Mouse (Mus musculus) neural tube, embryonic 13.5 days (tissue): Measurements from ENCODE around the gene Gm21833. TPM values are rescaled to one million over a fixed set of nuclear protein-coding genes. Genes with fewer than 3 reads are reported as not detected.
"Not testable (repeated sequence)": the region's sequence is repeated elsewhere in the genome, so short reads cannot be mapped to it uniquely, and the experiment has no call there.

Experiments
- ATAC-seq: fragments of 200-750 bp; cut with Nextera tagmentation; 2 replicates; pipeline ENCODE4 v1.8.0; 2017; ENCODE audit warnings: low read depth, mild to moderate bottlenecking, moderate TSS enrichment, moderate library complexity
- H3K27ac ChIP-seq: fragments of 300-500 bp; sonication (generic); replicated peaks from 2 replicates; pipeline ENCODE4 v1.5.1; 2015; ENCODE audit warnings: moderate library complexity, mild to moderate bottlenecking, inconsistent platforms
- H3K27me3 ChIP-seq: fragments of 300-500 bp; sonication (generic); 2 replicates; pipeline ENCODE4 v1.6.1; 2015; ENCODE audit warnings: mild to moderate bottlenecking, inconsistent platforms
- H3K36me3 ChIP-seq: fragments of 300-500 bp; sonication (generic); 2 replicates; pipeline ENCODE4 v1.6.1; 2015; ENCODE audit warnings: mild to moderate bottlenecking, inconsistent platforms
- H3K4me1 ChIP-seq: fragments of 300-500 bp; sonication (generic); replicated peaks from 2 replicates; pipeline ENCODE4 v1.6.1; 2015; ENCODE audit warnings: inconsistent platforms
- H3K4me2 ChIP-seq: fragments of 300-500 bp; sonication (generic); 2 replicates; pipeline ENCODE4 v1.6.1; 2015; ENCODE audit warnings: inconsistent platforms, mild to moderate bottlenecking, moderate library complexity
- H3K4me3 ChIP-seq: fragments of 300-500 bp; sonication (generic); 2 replicates; pipeline ENCODE4 v1.5.1; 2015; ENCODE audit warnings: mild to moderate bottlenecking, inconsistent platforms
- H3K9ac ChIP-seq: fragments of 300-500 bp; sonication (generic); 2 replicates; pipeline ENCODE4 v1.6.1; 2015; ENCODE audit warnings: moderate library complexity, mild to moderate bottlenecking, inconsistent platforms
- H3K9me3 ChIP-seq: fragments of 300-500 bp; sonication (generic); 2 replicates; pipeline ENCODE4 v1.6.1; 2016; ENCODE audit warnings: inconsistent platforms
- WGBS: fragments of 180-500 bp; shearing (Covaris S2); methylation state at CpG from one replicate; pipeline ENCODE4 v1.1.7; 2015; 5-methylcytosine and 5-hydroxymethylcytosine counted together
- polyA plus RNA-seq: library from polyadenylated mRNA; unstranded; fragments of >200 nt; fragmentation: Nextera tagmentation; extraction: Ambion mirVana; gene quantifications from 2 replicates; pipeline ENCODE4 v1.2.1, GENCODE M21; 2015

The Gm21833 gene
- polyA plus RNA-seq = not detected in 2 replicates

DNA sequence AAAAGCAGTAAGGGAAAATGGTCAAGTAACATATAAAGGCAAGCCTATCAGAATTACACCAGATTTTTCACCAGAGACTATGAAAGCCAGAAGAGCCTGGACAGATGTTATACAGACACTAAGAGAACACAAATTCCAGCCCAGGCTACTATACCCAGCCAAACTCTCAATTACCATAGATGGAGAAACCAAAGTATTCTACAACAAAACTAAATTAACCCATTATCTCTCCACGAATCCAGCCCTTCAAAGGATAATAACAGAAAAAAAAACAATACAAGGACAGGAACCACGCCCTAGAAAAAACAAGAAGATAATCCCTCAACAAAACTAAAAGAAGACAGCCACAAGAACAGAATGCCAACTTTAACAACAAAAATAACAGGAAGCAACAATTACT, at the start of gene Gm21833:
Gm21833 (plus strand) TSS at position 301 of the 400 bp plus-strand sequence.
- not testable (repeated sequence) for H3K4me3 ChIP-seq, H3K27me3 ChIP-seq, H3K4me1 ChIP-seq, ATAC-seq, H3K9me3 ChIP-seq, H3K36me3 ChIP-seq, H3K9ac ChIP-seq, H3K27ac ChIP-seq, H3K4me2 ChIP-seq
- 92% methylated on average over 2 of the region's 2 CpGs for WGBS

DNA sequence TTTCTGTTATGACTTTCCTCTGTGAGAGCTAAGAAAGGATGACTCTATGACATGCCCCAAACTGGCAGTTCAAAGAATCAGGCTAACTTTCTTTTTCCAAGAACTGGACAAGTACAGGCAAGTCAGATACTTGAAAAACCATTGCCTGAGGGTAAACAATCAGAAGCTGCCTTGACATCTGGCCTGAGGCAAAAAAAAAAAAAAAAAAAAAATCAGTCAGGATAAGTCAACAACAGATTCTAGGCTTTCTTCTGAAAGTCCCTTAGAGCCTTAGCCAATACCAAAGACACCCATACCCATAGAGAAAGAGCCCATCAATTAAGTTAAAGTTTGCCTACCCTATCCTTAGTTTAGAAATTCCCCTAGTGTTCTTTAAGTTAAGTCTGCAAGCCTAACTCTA, 38.7 kb upstream of the Gm21833 start:
- Histone ChIP-seq H3K27ac (no peak overlapping the region), H3K4me1 (no peaks in the 10 kb centered on the region), H3K4me3 (no peak overlapping the region), H3K9me3 (no peaks in the 10 kb centered on the region), H3K4me2 (no peak overlapping the region), H3K36me3 (no peaks in the 10 kb centered on the region), H3K9ac (no peak overlapping the region), H3K27me3 (no peaks in the 10 kb centered on the region)
- no peak for ATAC-seq

GRCm38 (mm10) chr16:82796489-82796888, 31.7 kb upstream of the Gm21833 start:
- no peak overlapping the region for H3K9ac ChIP-seq
- no peak for ATAC-seq
- no peaks in the 10 kb centered on the region for H3K36me3 ChIP-seq
- no peaks in the 10 kb centered on the region for H3K27me3 ChIP-seq
- 88% methylated on average over 4 of the region's 4 CpGs for WGBS
- H3K4me1 ChIP-seq = no peaks in the 10 kb centered on the region
- H3K9me3 ChIP-seq = no peaks in the 10 kb centered on the region
- no peak overlapping the region for H3K27ac ChIP-seq
- H3K4me3 ChIP-seq = no peak overlapping the region
- no peak overlapping the region for H3K4me2 ChIP-seq

DNA sequence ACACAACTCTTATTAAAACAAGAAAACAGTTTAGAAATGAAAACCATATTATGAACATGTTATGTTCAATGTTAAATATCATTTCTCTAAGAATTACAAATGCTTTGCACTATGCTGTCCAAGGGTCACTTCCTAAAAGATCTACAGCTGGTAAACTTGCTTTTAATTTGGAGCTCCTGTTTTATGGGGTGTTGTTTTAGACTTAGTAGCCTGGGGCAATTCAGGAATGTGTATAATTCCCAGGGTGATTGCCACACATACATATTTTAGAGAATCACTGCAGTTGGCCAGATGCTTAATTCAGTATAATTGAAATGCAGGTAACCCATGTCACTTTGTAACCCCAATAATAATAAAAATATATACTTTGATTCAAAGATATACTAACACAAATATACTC, 12.9 kb upstream of the Gm21833 start:
- H3K9ac ChIP-seq = no peak overlapping the region
- H3K9me3 ChIP-seq = no peaks in the 10 kb centered on the region

GRCm38 (mm10) chr16:82816615-82817014, 11.6 kb upstream of the Gm21833 start:
- Histone ChIP-seq H3K36me3 (no peaks in the 10 kb centered on the region), H3K4me1 (no peaks in the 10 kb centered on the region), H3K27ac (no peak overlapping the region), H3K4me2 (no peak overlapping the region), H3K4me3 (no peak overlapping the region), H3K27me3 (no peaks in the 10 kb centered on the region), H3K9me3 (no peaks in the 10 kb centered on the region), H3K9ac (no peak overlapping the region)
- WGBS = 64% methylated on average over 2 of the region's 2 CpGs
- ATAC-seq = no peak

More for the DNA sequence above, 12.9 kb upstream of the Gm21833 start:
- Histone ChIP-seq H3K27me3 (no peaks in the 10 kb centered on the region), H3K36me3 (no peaks in the 10 kb centered on the region), H3K27ac (no peak overlapping the region), H3K4me3 (no peak overlapping the region), H3K4me1 (no peaks in the 10 kb centered on the region), H3K4me2 (no peak overlapping the region)
- ATAC-seq = no peak

- Histone ChIP-seq H3K27ac (no peak overlapping the region), H3K4me2 (no peak overlapping the region), H3K36me3 (no peaks in the 10 kb centered on the region), H3K9me3 (no peaks in the 10 kb centered on the region), H3K27me3 (no peaks in the 10 kb centered on the region), H3K4me3 (no peak overlapping the region), H3K9ac (no peak overlapping the region), H3K4me1 (no peaks in the 10 kb centered on the region)
- 85% methylated on average over 2 of the region's 2 CpGs for WGBS
- ATAC-seq = no peak
Observed at GRCm38 (mm10) chr16:82855752-82856151, 27.6 kb downstream of the Gm21833 start.

DNA sequence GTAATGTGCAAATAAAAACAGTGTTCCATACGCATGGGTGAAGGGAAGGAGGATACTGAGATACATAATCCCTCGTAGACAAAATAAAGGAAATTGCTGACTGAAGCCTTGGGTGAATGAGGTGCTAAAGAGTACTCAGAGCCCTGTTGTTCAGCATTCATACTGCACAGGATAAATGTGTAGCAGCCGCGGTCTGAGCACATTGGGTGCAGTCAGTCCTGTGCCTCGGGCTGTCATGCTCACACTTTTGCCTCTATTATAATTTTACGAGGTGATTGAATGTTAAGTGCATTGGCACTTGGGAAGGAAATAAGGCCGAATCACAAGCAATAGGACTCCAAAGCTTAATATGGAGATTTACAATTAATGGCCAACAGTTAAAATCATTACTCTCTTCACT, 36.4 kb downstream of the Gm21833 start:
- ATAC-seq = peak; percentile 79; the same call in 1 of the 2 replicates
- Histone ChIP-seq H3K36me3 (no peaks in the 10 kb centered on the region), H3K27ac (no peak overlapping the region), H3K27me3 (no peaks in the 10 kb centered on the region), H3K9me3 (no peaks in the 10 kb centered on the region), H3K9ac (no peak overlapping the region), H3K4me3 (no peak overlapping the region), H3K4me2 (peak overlapping the region; percentile 24; the same call in 1 of the 2 replicates), H3K4me1 (no peaks in the 10 kb centered on the region)
- 55% methylated on average over 7 of the region's 7 CpGs for WGBS
